Mouse (Mus musculus) liver, embryonic 16.5 days (tissue): ENCODE data around the gene Epor. TPM values are rescaled to one million over a fixed set of nuclear protein-coding genes. Genes with fewer than 3 reads are reported as not detected.

Experiments used
- ATAC-seq: fragments of 200-750 bp; cut with Nextera tagmentation; 2 replicates; pipeline ENCODE4 v1.8.0; 2017; ENCODE audit warnings: low read depth, mild to moderate bottlenecking, moderate number of reproducible peaks, moderate library complexity
- H3K27ac ChIP-seq: fragments of 300-500 bp; sonication (generic); 2 replicates; pipeline ENCODE4 v1.5.1; 2014; ENCODE audit warnings: mild to moderate bottlenecking, low read length
- H3K27me3 ChIP-seq: fragments of 300-500 bp; sonication (generic); 2 replicates; pipeline ENCODE4 v1.6.1; 2014; ENCODE audit warnings: low read depth, low read length, mixed read lengths; ENCODE audit not compliant: control insufficient read depth, insufficient read depth
- H3K36me3 ChIP-seq: fragments of 300-500 bp; sonication (generic); 2 replicates; pipeline ENCODE4 v1.6.1; 2014; ENCODE audit warnings: mild to moderate bottlenecking; ENCODE audit not compliant: control insufficient read depth, insufficient read depth
- H3K4me1 ChIP-seq: fragments of 300-500 bp; sonication (generic); 2 replicates; pipeline ENCODE4 v1.6.1; 2014; ENCODE audit warnings: low read depth, low read length, mixed read lengths; ENCODE audit not compliant: control insufficient read depth
- H3K4me2 ChIP-seq: fragments of 300-500 bp; sonication (generic); 2 replicates; pipeline ENCODE4 v1.6.1; 2014; ENCODE audit warnings: low read depth, low read length, mixed read lengths
- H3K4me3 ChIP-seq: fragments of 300-500 bp; sonication (generic); 2 replicates; pipeline ENCODE4 v1.5.1; 2014; ENCODE audit warnings: low read depth, mild to moderate bottlenecking, low read length
- H3K9ac ChIP-seq: fragments of 300-500 bp; sonication (generic); 2 replicates; pipeline ENCODE4 v1.6.1; 2014; ENCODE audit warnings: low read depth, low read length
- H3K9me3 ChIP-seq: fragments of 300-500 bp; sonication (generic); replicated peaks from 2 replicates; pipeline ENCODE4 v1.6.1; 2016; ENCODE audit warnings: low read length; ENCODE audit not compliant: control insufficient read depth
- WGBS: fragments of 180-500 bp; shearing (Covaris S2); extraction: QIAGEN DNeasy Blood & Tissue Kit; methylation state at CpG from one replicate; pipeline ENCODE4 v1.1.7; 2014; ENCODE audit not compliant: insufficient replicate concordance; 5-methylcytosine and 5-hydroxymethylcytosine counted together
- polyA plus RNA-seq: library from polyadenylated mRNA; unstranded; fragments of >200 nt; fragmentation: Nextera tagmentation; extraction: Ambion mirVana; gene quantifications from 2 replicates; pipeline ENCODE4 v1.2.1, GENCODE M21; 2015

Epor gene
- polyA plus RNA-seq, 1 experiment from 2014 or later: 115 TPM

GRCm38 (mm10) chr9:21977331-21977730, 14.0 kb upstream of the Epor start:
- H3K27me3 ChIP-seq: peaks cover 7% of the 10 kb centered on the region
- no peak overlapping the region for H3K4me3 ChIP-seq
- H3K27ac ChIP-seq: no peak overlapping the region
- no peaks in the 10 kb centered on the region for H3K9me3 ChIP-seq
- H3K4me2 ChIP-seq: no peak overlapping the region
- H3K36me3 ChIP-seq: no peaks in the 10 kb centered on the region
- H3K9ac ChIP-seq: no peak overlapping the region
- WGBS: 74% methylated on average over 5 of the region's 5 CpGs
- ATAC-seq: no peak
- H3K4me1 ChIP-seq: no peaks in the 10 kb centered on the region; the same call in 1 of the 2 replicates

GRCm38 (mm10) chr9:21976626-21977175, 13.4 kb upstream of the Epor start:
- H3K9ac ChIP-seq: no peak overlapping the region
- H3K36me3 ChIP-seq: no peaks in the 10 kb centered on the region
- H3K27me3 ChIP-seq: peaks cover 7% of the 10 kb centered on the region
- no peak overlapping the region for H3K27ac ChIP-seq
- H3K4me2 ChIP-seq: no peak overlapping the region
- no peak for ATAC-seq
- H3K4me1 ChIP-seq: no peaks in the 10 kb centered on the region; the same call in 1 of the 2 replicates
- H3K9me3 ChIP-seq: no peaks in the 10 kb centered on the region
- no peak overlapping the region for H3K4me3 ChIP-seq
- WGBS: 78% methylated on average over 10 of the region's 10 CpGs

- Histone ChIP-seq H3K4me1 (peaks cover under 1% of the 10 kb centered on the region), H3K4me3 (no peak overlapping the region), H3K36me3 (no peaks in the 10 kb centered on the region), H3K9ac (no peak overlapping the region), H3K27me3 (no peaks in the 10 kb centered on the region), H3K27ac (no peak overlapping the region), H3K9me3 (no peaks in the 10 kb centered on the region), H3K4me2 (no peak overlapping the region)
- 75% methylated on average over 4 of the region's 4 CpGs for whole genome bisulfite sequencing
- no peak for ATAC-seq
Observed at GRCm38 (mm10) chr9:21969304-21969703, 6.0 kb upstream of the Epor start.

GRCm38 (mm10) chr9:21968883-21969282, 5.6 kb upstream of the Epor start:
- no peak overlapping the region for H3K4me3 ChIP-seq
- H3K4me2 ChIP-seq: no peak overlapping the region
- H3K27me3 ChIP-seq: no peaks in the 10 kb centered on the region
- WGBS: 24% methylated on average over 6 of the region's 6 CpGs
- H3K27ac ChIP-seq: no peak overlapping the region
- H3K9ac ChIP-seq: no peak overlapping the region
- no peaks in the 10 kb centered on the region for H3K9me3 ChIP-seq
- no peaks in the 10 kb centered on the region for H3K36me3 ChIP-seq
- ATAC-seq: no peak
- H3K4me1 ChIP-seq: peaks cover 5% of the 10 kb centered on the region

- peak overlapping the region; percentile 74 for H3K9ac ChIP-seq
- WGBS: under 1% methylated on average over 34 of the region's 34 CpGs
- ATAC-seq: peak; percentile 93
- H3K9me3 ChIP-seq: no peaks in the 10 kb centered on the region
- H3K4me3 ChIP-seq: peak overlapping the region; percentile 68
- peak overlapping the region; percentile 97 for H3K27ac ChIP-seq
- H3K4me2 ChIP-seq: peak overlapping the region; percentile 80
- peaks cover 41% of the 10 kb centered on the region for H3K4me1 ChIP-seq
- peaks cover 37% of the 10 kb centered on the region for H3K36me3 ChIP-seq
- H3K27me3 ChIP-seq: peaks cover 7% of the 10 kb centered on the region; the same call in 1 of the 2 replicates
Observed at GRCm38 (mm10) chr9:21962416-21963059, 768 bp downstream of the Epor start.

- H3K27me3 ChIP-seq: peaks cover 7% of the 10 kb centered on the region; the same call in 1 of the 2 replicates
- peak overlapping the region; percentile 91 for H3K27ac ChIP-seq
- peak overlapping the region; percentile 80 for H3K4me2 ChIP-seq
- peak overlapping the region; percentile 68 for H3K4me3 ChIP-seq
- no peaks in the 10 kb centered on the region for H3K9me3 ChIP-seq
- peaks cover 43% of the 10 kb centered on the region for H3K4me1 ChIP-seq
- peak; percentile 3 for ATAC-seq
- peak overlapping the region; percentile 74 for H3K9ac ChIP-seq
- under 1% methylated on average over 13 of the region's 15 CpGs for WGBS
- peaks cover 39% of the 10 kb centered on the region for H3K36me3 ChIP-seq
Observed at GRCm38 (mm10) chr9:21962010-21962409, 1.3 kb downstream of the Epor start.

- peaks cover 7% of the 10 kb centered on the region; the same call in 1 of the 2 replicates for H3K27me3 ChIP-seq
- 1% methylated on average over 35 of the region's 35 CpGs for WGBS
- peak overlapping the region; percentile 74 for H3K9ac ChIP-seq
- no peaks in the 10 kb centered on the region for H3K9me3 ChIP-seq
- H3K27ac ChIP-seq: peak overlapping the region; percentile 91
- H3K36me3 ChIP-seq: peaks cover 39% of the 10 kb centered on the region
- peaks cover 46% of the 10 kb centered on the region for H3K4me1 ChIP-seq
- H3K4me3 ChIP-seq: peak overlapping the region; percentile 68
- H3K4me2 ChIP-seq: peak overlapping the region; percentile 80
- ATAC-seq: 0 out of 2 replicates have a peak, but pooled peaks have one; percentile 2
Observed at GRCm38 (mm10) chr9:21961366-21961980, 1.8 kb downstream of the Epor start.

GRCm38 (mm10) chr9:21960558-21961208, 2.6 kb downstream of the Epor start:
- H3K27ac ChIP-seq: peak overlapping the region; percentile 91
- peaks cover 50% of the 10 kb centered on the region for H3K4me1 ChIP-seq
- peaks cover 7% of the 10 kb centered on the region; the same call in 1 of the 2 replicates for H3K27me3 ChIP-seq
- no peak for ATAC-seq
- WGBS: 35% methylated on average over 26 of the region's 26 CpGs
- H3K4me2 ChIP-seq: peak overlapping the region; percentile 80
- H3K4me3 ChIP-seq: peak overlapping the region; percentile 68
- H3K9ac ChIP-seq: peak overlapping the region; percentile 74
- H3K36me3 ChIP-seq: peaks cover 39% of the 10 kb centered on the region
- H3K9me3 ChIP-seq: no peaks in the 10 kb centered on the region
